Mouse (Mus musculus): Measurements from ENCODE around the gene Surf4. TPM values are rescaled to one million over a fixed set of nuclear protein-coding genes. Genes with fewer than 3 reads are reported as not detected.
A peak's percentile ranks its signal among the peaks of the same experiment; 100 is the strongest.

Gene Surf4
- total and polyA plus RNA-seq, 3 experiments, result 109 to 161 (median 140) TPM

GRCm38 (mm10) chr2:26980361-26980760 lies 46.6 kb upstream of the Surf4 start:
- H3K79me2 ChIP-seq (replicated peaks; ENCODE audit: control insufficient read depth, extremely low read depth, insufficient read depth, poor library complexity, severe bottlenecking), result no peaks in the 10 kb centered on the region
- no peaks in the 10 kb centered on the region for H3K4me1 ChIP-seq (ENCODE audit: control insufficient read depth in 1 of 2, insufficient read depth in 2 of 2)
- no peak overlapping the region for H3K9ac ChIP-seq (ENCODE audit: insufficient read depth, low read depth)
- no peaks in the 10 kb centered on the region for H3K9me3 ChIP-seq (replicated peaks; ENCODE audit: low read length)
- no peak overlapping the region for H3K4me3 ChIP-seq (replicated peaks in 1 of 3; ENCODE audit: low read depth in 2 of 3, low read length in 2 of 3, poor library complexity in 1 of 3)
- no peaks in the 10 kb centered on the region for H3K36me3 ChIP-seq (replicated peaks in 1 of 2; ENCODE audit: control insufficient read depth in 1 of 2, insufficient read depth in 1 of 2, low read length in 1 of 2)
- no peak overlapping the region for H3K27ac ChIP-seq (ENCODE audit: insufficient read depth, low read depth)
- TF ChIP-seq GABPA (IDR thresholded peaks at IDR 0.05; ENCODE audit: insufficient replicate concordance, low read depth, low read length) (no peak), MYC (IDR thresholded peaks at IDR 0.05; ENCODE audit: low read depth, low read length) (no peak), ZC3H11A (IDR thresholded peaks at IDR 0.05; ENCODE audit: low read depth, low read length) (no peak), RCOR1 (conservative IDR thresholded peaks at IDR 0.05; ENCODE audit: low read depth, low read length) (no peak), CTCF (conservative IDR thresholded peaks at IDR 0.05 in 1 of 2, IDR thresholded peaks at IDR 0.05 in 1 of 2; ENCODE audit: low read depth in 2 of 2, low read length in 2 of 2) (no peak), USF1 (IDR thresholded peaks at IDR 0.05; ENCODE audit: low read depth, low read length) (no peak), BHLHE40 (IDR thresholded peaks at IDR 0.05; ENCODE audit: low read depth, low read length) (no peak), ZNF384 (IDR thresholded peaks at IDR 0.05; ENCODE audit: low read depth, low read length) (no peak), UBTF (IDR thresholded peaks at IDR 0.05; ENCODE audit: low read depth, low read length) (no peak), CHD2 (IDR thresholded peaks at IDR 0.05; ENCODE audit: low read length) (no peak), POLR2AphosphoS2 (IDR thresholded peaks at IDR 0.05; ENCODE audit: low read depth, low read length) (no peak), TCF12 (IDR thresholded peaks at IDR 0.05; ENCODE audit: low read depth, low read length) (no peak), ZKSCAN1 (IDR thresholded peaks at IDR 0.05; ENCODE audit: borderline replicate concordance, low read depth, low read length) (no peak), JUN (IDR thresholded peaks at IDR 0.05; ENCODE audit: insufficient read depth, low read depth, low read length) (no peak), E2F4 (IDR thresholded peaks at IDR 0.05; ENCODE audit: insufficient replicate concordance, low read depth, low read length) (no peak), ZMIZ1 (IDR thresholded peaks at IDR 0.05; ENCODE audit: low read depth, low read length) (no peak), ETS1 (conservative IDR thresholded peaks at IDR 0.05; ENCODE audit: low read depth, low read length) (no peak), SMC3 (IDR thresholded peaks at IDR 0.05; ENCODE audit: low read depth, low read length) (no peak)
- in situ Hi-C loops (cut with MboI; ENCODE audit: low pct_ligation_motif_present, low pct_unique_long_range_greater_than_20kb, low sequenced_read_pairs), result no loop called here
- no peak for DNase-seq (ENCODE audit: extremely low read depth)
- H3K4me2 ChIP-seq (ENCODE audit: insufficient read depth, low read depth, poor library complexity, severe bottlenecking), result no peak overlapping the region
- peaks cover 13% of the 10 kb centered on the region for H3K27me3 ChIP-seq (replicated peaks)
- dilution Hi-C loops (cut with MboI; ENCODE audit: extremely low pct_ligation_motif_present, extremely low pct_unique_long_range_greater_than_20kb, low sequenced_read_pairs), result no loop called here

DNA sequence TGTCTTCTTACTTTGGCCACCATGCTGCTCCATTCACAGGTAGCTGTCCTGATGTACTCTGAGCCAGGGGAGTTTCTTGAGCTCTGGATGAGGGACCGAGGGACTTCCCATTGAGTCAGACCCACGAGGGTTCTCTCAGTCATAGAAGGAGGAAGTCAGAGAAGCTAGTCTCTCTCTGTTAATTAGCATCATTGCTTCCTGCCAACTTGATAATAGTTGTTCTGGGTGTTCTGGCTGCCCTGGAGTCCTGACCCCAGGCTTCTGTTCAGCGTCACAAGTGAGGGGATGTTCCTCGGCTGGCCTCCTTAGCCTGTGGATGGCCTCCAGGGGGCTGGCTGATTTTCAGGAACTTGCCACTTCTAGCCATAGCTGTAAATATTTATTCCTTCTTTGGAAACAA lies 40.2 kb upstream of the Surf4 start:
- peak overlapping the region in 1 of 3 experiments; percentile 23 for H3K4me3 ChIP-seq (replicated peaks in 1 of 3; ENCODE audit: low read depth in 2 of 3, low read length in 2 of 3, poor library complexity in 1 of 3)
- H3K9me3 ChIP-seq (replicated peaks; ENCODE audit: low read length), result no peaks in the 10 kb centered on the region
- no peaks in the 10 kb centered on the region for H3K79me2 ChIP-seq (replicated peaks; ENCODE audit: control insufficient read depth, extremely low read depth, insufficient read depth, poor library complexity, severe bottlenecking)
- in situ Hi-C loops (cut with MboI; ENCODE audit: low pct_ligation_motif_present, low pct_unique_long_range_greater_than_20kb, low sequenced_read_pairs) (loop anchor here (5.0 kb wide), 1 partner anchor 33 kb away; the partner anchor contains the start of gene Cacfd1), dilution Hi-C loops (cut with MboI; ENCODE audit: extremely low pct_ligation_motif_present, extremely low pct_unique_long_range_greater_than_20kb, low sequenced_read_pairs) (no loop called here)
- H3K9ac ChIP-seq (ENCODE audit: insufficient read depth, low read depth), result peak overlapping the region; percentile 26; the same call in 1 of the 2 replicates
- H3K27me3 ChIP-seq (replicated peaks), result peaks cover 6% of the 10 kb centered on the region
- TF ChIP-seq ELF1 (IDR thresholded peaks at IDR 0.05; ENCODE audit: low read depth, low read length) (peak; percentile 55; the same call in 1 of the 2 replicates), ZNF384 (IDR thresholded peaks at IDR 0.05; ENCODE audit: low read depth, low read length) (no peak), JUND (conservative IDR thresholded peaks at IDR 0.05; ENCODE audit: low read depth, low read length) (no peak), TCF12 (IDR thresholded peaks at IDR 0.05; ENCODE audit: low read depth, low read length) (peak; percentile 31; the same call in 1 of the 2 replicates)
- no peaks in the 10 kb centered on the region for H3K36me3 ChIP-seq (replicated peaks in 1 of 2; ENCODE audit: control insufficient read depth in 1 of 2, insufficient read depth in 1 of 2, low read length in 1 of 2)
- DNase-seq (ENCODE audit: extremely low read depth), result peak; percentile 78
- H3K4me1 ChIP-seq (ENCODE audit: control insufficient read depth in 1 of 2, insufficient read depth in 2 of 2), result peaks cover 11 to 30% of the 10 kb centered on the region in 2 experiments
- H3K4me2 ChIP-seq (ENCODE audit: insufficient read depth, low read depth, poor library complexity, severe bottlenecking), result peak overlapping the region; percentile 33; the same call in 1 of the 2 replicates
- no peak overlapping the region for H3K27ac ChIP-seq (ENCODE audit: insufficient read depth, low read depth)

All from CH12.LX (cell line).